Mouse (Mus musculus) layer of hippocampus, adult 2 months (tissue): ENCODE data around the gene Gm21244. TPM values are rescaled to one million over a fixed set of nuclear protein-coding genes. Genes with fewer than 3 reads are reported as not detected.
"Not testable (repeated sequence)": the region's sequence is repeated elsewhere in the genome, so short reads cannot be mapped to it uniquely, and the experiment has no call there.

Experiments
- DNase-seq, 2 experiments: peaks; one replicate each; pipeline ENCODE4 v3.0.0; 2022; ENCODE audit warnings: low spot score in 2 of 2
- H3K27ac ChIP-seq: fragments of 200-600 bp; 2 replicates; pipeline ENCODE4 v1.8.1; 2022
- H3K4me3 ChIP-seq: fragments of 200-600 bp; 2 replicates; pipeline ENCODE4 v1.8.1; 2022; ENCODE audit warnings: mild to moderate bottlenecking
- long read RNA-seq, 2 experiments: library from polyadenylated mRNA; stranded (forward); transcript quantifications; one replicate each; pipeline ENCODE4 v2.0.0; 2021; ENCODE audit warnings: borderline mapping rate in 2 of 2
- total RNA-seq, 2 experiments: library from RNA; stranded (reverse); gene quantifications; 2 replicates each; pipeline ENCODE4 v1.2.3; 2021

The Gm21244 gene
- total RNA-seq: not detected
- long read RNA-seq, experiment 1: 0 reads
- long read RNA-seq, experiment 2: 0 reads

GRCm38 (mm10) chrY:7169193-7169592 lies at the start of gene Gm21244:
Gene Gm21244, minus strand, starts transcription at chrY:7169293.
- not testable (repeated sequence) for H3K4me3 ChIP-seq, DNase-seq, H3K27ac ChIP-seq

Other genes with a start within 250 kb of the Gm21244 start
- gene Gm28998, start 84.5 kb upstream of the Gm21244 start, total RNA-seq: not detected
- gene Gm21788, start 235.7 kb upstream of the Gm21244 start, total RNA-seq: not detected